Mouse (Mus musculus): Measurements from ENCODE around the gene Xxylt1.

GRCm38 (mm10) chr16:30959692-30960091 is 121.5 kb downstream of the Xxylt1 start:
- TF ChIP-seq EP300 (IDR thresholded peaks at IDR 0.05; ENCODE audit: low read depth) (no peak), CTCF (IDR thresholded peaks at IDR 0.05; ENCODE audit: low read depth) (no peak)

Data from liver, postnatal 0 days (tissue).